Mouse (Mus musculus) thymus, adult 2 months (tissue): ENCODE results near the gene Dnah7c.

Source experiments
- CTCF ChIP-seq: fragments of 200-500 bp; IDR thresholded peaks from 2 replicates; pipeline ENCODE4 v1.5.1; 2012; ENCODE audit warnings: mild to moderate bottlenecking, control low read depth, low read length, moderate library complexity, borderline replicate concordance; ENCODE audit not compliant: control insufficient read depth, poor library complexity, insufficient read depth; ENCODE audit errors: extremely low read depth
- POLR2A ChIP-seq: fragments of 200-500 bp; IDR thresholded peaks from 2 replicates; pipeline ENCODE4 v1.6.1; 2012; ENCODE audit warnings: mild to moderate bottlenecking, low read length, control low read depth, moderate library complexity; ENCODE audit not compliant: control insufficient read depth, poor library complexity, insufficient read depth; ENCODE audit errors: extremely low read depth

- TF ChIP-seq CTCF (peak; percentile 42; the same call in 1 of the 2 replicates), POLR2A (peak; percentile 86)
Observed at GRCm38 (mm10) chr1:46853317-46854035, 428.1 kb downstream of the Dnah7c start.
